Mouse (Mus musculus) frontal cortex, postnatal 36 days (tissue): Measurements from ENCODE around the gene Adam1a.
A peak's percentile ranks its signal among the peaks of the same experiment; 100 is the strongest.

Source experiments
- DNase-seq, 2 experiments: peaks; one replicate each; pipeline ENCODE4 v3.0.0; 2022; ENCODE audit warnings: low spot score in 2 of 2

Gene Adam1a

GRCm38 (mm10) chr5:121544910-121545792 is at the start of gene Adam1a, which contains the start of gene Gm42878:
Gene Adam1a (minus strand): TSS chr5:121545482.
Gene Gm42878 (minus strand): TSS chr5:121545482.
- peak in 1 of 2 experiments; percentile 21 for DNase-seq

- DNase-seq: no peak
These were observed 49.5 kb upstream of the Adam1a start for GRCm38 (mm10) chr5:121594714-121595313.

GRCm38 (mm10) chr5:121593451-121594401 is 48.4 kb upstream of the Adam1a start, which contains the start of gene Aldh2:
Gene Aldh2 (minus strand): TSS chr5:121593824.
- DNase-seq: peak; percentile 62 to 80

- DNase-seq: no peak
These were observed 47.6 kb upstream of the Adam1a start for GRCm38 (mm10) chr5:121592816-121593407.

GRCm38 (mm10) chr5:121592064-121592815 is 47.0 kb upstream of the Adam1a start:
- DNase-seq: no peak

GRCm38 (mm10) chr5:121591417-121592063 is 46.3 kb upstream of the Adam1a start:
- DNase-seq: no peak

- no peak for DNase-seq
These were observed 44.6 kb upstream of the Adam1a start for GRCm38 (mm10) chr5:121589928-121590327.

- DNase-seq: peak; percentile 59 to 81
These were observed 41.2 kb upstream of the Adam1a start for GRCm38 (mm10) chr5:121586400-121587039.

GRCm38 (mm10) chr5:121585699-121586098 is 40.4 kb upstream of the Adam1a start:
- DNase-seq: no peak

- DNase-seq: no peak
These were observed 39.7 kb upstream of the Adam1a start for GRCm38 (mm10) chr5:121585005-121585404.

GRCm38 (mm10) chr5:121583765-121584501 is 38.7 kb upstream of the Adam1a start:
- DNase-seq: peak; percentile 48 to 59

- no peak for DNase-seq
These were observed 36.7 kb upstream of the Adam1a start for GRCm38 (mm10) chr5:121581945-121582344.

- no peak for DNase-seq
These were observed 31.7 kb upstream of the Adam1a start for GRCm38 (mm10) chr5:121576927-121577488.

- no peak for DNase-seq
These were observed 30.6 kb upstream of the Adam1a start for GRCm38 (mm10) chr5:121575867-121576266.

- no peak for DNase-seq
These were observed 28.9 kb upstream of the Adam1a start for GRCm38 (mm10) chr5:121574145-121574544.

GRCm38 (mm10) chr5:121570787-121571186 is 25.5 kb upstream of the Adam1a start:
- DNase-seq: no peak

- DNase-seq: no peak
These were observed 24.7 kb upstream of the Adam1a start for GRCm38 (mm10) chr5:121569881-121570420.

- DNase-seq: no peak
These were observed 20.9 kb upstream of the Adam1a start for GRCm38 (mm10) chr5:121566035-121566681.
